Mouse (Mus musculus): ENCODE data around the gene Apol8. TPM values are rescaled to one million over a fixed set of nuclear protein-coding genes. Genes with fewer than 3 reads are reported as not detected.
"Not testable (repeated sequence)": the region's sequence is repeated elsewhere in the genome, so short reads cannot be mapped to it uniquely, and the experiment has no call there.

Apol8 gene
- polyA plus RNA-seq, 1 experiment from 2014 or later, result not detected

DNA sequence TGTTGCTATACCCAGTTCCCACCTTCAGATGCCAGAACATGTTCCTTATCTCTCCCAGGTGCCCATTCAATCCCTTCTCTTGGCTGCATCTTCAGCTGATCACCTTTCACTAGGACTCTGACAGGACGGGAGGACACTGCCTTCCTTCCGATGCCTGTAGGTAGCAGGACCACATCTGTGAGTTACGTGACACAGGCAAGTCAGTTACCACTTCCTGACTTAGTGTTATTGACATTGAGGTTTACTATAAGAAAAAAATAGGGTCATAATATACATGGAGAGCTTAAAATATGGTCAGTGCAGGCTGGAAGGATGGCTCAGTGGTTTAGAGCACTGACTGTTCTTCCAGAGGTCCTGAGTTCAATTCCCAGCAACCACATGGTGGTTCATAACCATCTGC is 35.3 kb downstream of the Apol8 start:
- no CpG with 5 or more reads among the region's 3 CpGs for WGBS
- not testable (repeated sequence) for H3K9ac ChIP-seq; H3K36me3 ChIP-seq (ENCODE audit: insufficient read depth); H3K27me3 ChIP-seq (ENCODE audit: insufficient read depth, low read length); H3K4me1 ChIP-seq (ENCODE audit: insufficient read depth); DNase-seq; H3K9me3 ChIP-seq (ENCODE audit: low read depth, low read length); H3K27ac ChIP-seq (ENCODE audit: low read depth); H3K4me2 ChIP-seq; H3K4me3 ChIP-seq (ENCODE audit: low read depth, low read length); ATAC-seq (ENCODE audit: insufficient read depth)

DNA sequence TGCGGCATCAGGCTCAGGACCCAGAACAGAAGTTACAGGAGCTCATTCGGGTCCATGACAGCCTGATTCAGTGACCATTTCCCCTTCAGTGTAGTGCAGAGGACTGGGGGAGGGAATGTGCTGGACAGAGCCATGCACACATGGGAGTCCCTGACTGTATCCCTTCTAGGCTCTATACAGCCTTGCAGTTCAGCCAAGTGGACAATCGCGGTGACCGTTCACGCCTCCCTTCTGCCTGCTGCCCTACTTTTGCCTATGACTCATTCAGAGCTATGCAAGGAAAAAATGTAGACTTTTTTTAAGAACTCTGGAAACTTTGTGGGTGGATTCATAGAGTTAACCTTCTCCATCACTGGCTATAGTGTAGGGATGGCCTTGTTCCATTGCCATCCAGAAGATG is 38.6 kb downstream of the Apol8 start:
- H3K9me3 ChIP-seq (ENCODE audit: low read depth, low read length); H3K27me3 ChIP-seq (ENCODE audit: insufficient read depth, low read length); H3K9ac ChIP-seq; H3K4me3 ChIP-seq (ENCODE audit: low read depth, low read length); H3K4me2 ChIP-seq; H3K27ac ChIP-seq (ENCODE audit: low read depth); ATAC-seq (ENCODE audit: insufficient read depth); H3K4me1 ChIP-seq (ENCODE audit: insufficient read depth); H3K36me3 ChIP-seq (ENCODE audit: insufficient read depth): not testable (repeated sequence)
- peak; percentile 4 for DNase-seq
- 58% methylated on average over 2 of the region's 6 CpGs for WGBS

DNA sequence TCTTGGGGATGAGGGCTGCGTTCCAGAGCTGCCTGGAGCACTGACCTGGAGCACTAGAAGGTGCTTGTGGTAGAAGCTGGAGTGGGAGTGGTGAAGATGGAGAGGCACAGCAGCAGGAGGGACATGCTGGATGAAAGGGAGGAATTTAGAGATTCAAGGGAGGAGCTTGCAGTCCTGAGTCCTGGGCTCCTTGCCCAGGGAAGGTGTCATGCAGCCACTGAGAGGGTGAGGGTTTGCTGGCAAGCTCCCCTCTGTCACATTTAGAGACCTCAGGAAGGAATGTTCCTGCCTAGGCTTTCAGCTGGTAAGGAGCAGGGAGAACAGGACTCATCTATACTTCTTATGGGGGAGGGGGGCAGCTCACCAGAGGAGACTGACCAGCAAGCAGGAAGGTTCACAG is 47.9 kb downstream of the Apol8 start:
- H3K27ac ChIP-seq (ENCODE audit: low read depth); H3K27me3 ChIP-seq (ENCODE audit: insufficient read depth, low read length); H3K4me1 ChIP-seq (ENCODE audit: insufficient read depth); H3K9me3 ChIP-seq (ENCODE audit: low read depth, low read length); H3K4me2 ChIP-seq; H3K9ac ChIP-seq; H3K36me3 ChIP-seq (ENCODE audit: insufficient read depth); H3K4me3 ChIP-seq (ENCODE audit: low read depth, low read length): not testable (repeated sequence)
- 0 out of 2 replicates have a peak, but pooled peaks have one; percentile 17 for ATAC-seq (ENCODE audit: insufficient read depth)
- WGBS, result 71% methylated on average over 1 of the region's 1 CpGs
- peak; percentile 2 for DNase-seq

DNA sequence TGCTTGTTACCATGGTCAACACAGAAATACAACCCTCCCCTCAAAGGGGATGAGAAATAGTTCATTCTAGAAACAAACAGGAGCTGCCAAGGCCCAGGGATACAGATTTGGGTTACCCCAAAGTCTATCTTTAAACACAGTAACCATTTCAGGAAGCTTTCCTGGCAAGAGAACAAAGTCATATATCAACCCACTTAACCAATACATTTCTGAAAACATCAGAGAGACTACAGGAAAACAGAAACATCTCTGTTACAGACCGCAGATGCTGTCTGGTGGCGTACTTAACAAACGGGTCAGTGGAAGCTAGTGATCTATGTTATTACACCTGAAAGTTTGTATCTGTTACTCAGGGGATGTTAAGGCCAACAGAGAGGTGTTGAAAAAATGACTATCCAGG is 51.5 kb downstream of the Apol8 start:
- not testable (repeated sequence) for H3K4me2 ChIP-seq; ATAC-seq (ENCODE audit: insufficient read depth)
- WGBS, result 71% methylated on average over 3 of the region's 3 CpGs

DNA sequence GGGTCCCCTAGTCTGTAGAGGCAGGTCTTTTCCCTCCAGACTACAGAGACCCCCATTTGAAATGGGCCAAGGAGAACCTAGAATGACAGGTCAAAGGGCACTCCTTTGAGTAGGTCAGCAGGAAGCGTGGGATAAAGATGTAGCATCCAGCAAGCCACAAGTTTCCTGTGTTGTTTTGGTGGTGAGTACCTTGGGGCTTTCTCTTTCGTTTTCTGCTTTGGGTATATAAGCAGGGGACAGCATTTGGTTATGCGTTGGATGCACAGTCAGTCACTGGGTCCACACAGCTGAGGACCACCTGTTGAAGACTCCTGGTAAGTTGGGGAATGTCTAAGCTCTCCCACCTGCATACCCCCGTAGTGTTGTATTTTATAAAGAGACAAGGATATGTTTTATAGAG is 58.1 kb downstream of the Apol8 start, which contains the start of gene Apol7e:
TSS of gene Apol7e (plus strand) at position 202 of the 400 bp plus-strand sequence.
- ATAC-seq (ENCODE audit: insufficient read depth), result not testable (repeated sequence)
- 75% methylated on average over 4 of the region's 4 CpGs for WGBS

More for the DNA sequence above, 51.5 kb downstream of the Apol8 start:
- not testable (repeated sequence) for DNase-seq; H3K4me1 ChIP-seq (ENCODE audit: insufficient read depth); H3K27ac ChIP-seq (ENCODE audit: low read depth); H3K9me3 ChIP-seq (ENCODE audit: low read depth, low read length); H3K4me3 ChIP-seq (ENCODE audit: low read depth, low read length); H3K27me3 ChIP-seq (ENCODE audit: insufficient read depth, low read length); H3K36me3 ChIP-seq (ENCODE audit: insufficient read depth); H3K9ac ChIP-seq

More for the DNA sequence above, 58.1 kb downstream of the Apol8 start, which contains the start of gene Apol7e:
- not testable (repeated sequence) for H3K36me3 ChIP-seq (ENCODE audit: insufficient read depth); H3K4me1 ChIP-seq (ENCODE audit: insufficient read depth); H3K9ac ChIP-seq; DNase-seq; H3K27me3 ChIP-seq (ENCODE audit: insufficient read depth, low read length); H3K27ac ChIP-seq (ENCODE audit: low read depth); H3K4me3 ChIP-seq (ENCODE audit: low read depth, low read length); H3K4me2 ChIP-seq; H3K9me3 ChIP-seq (ENCODE audit: low read depth, low read length)

Other genes starting within 250 kb of the Apol8 start
- gene Apol11a, start 248.7 kb downstream of the Apol8 start, polyA plus RNA-seq (2014; fragmentation: Nextera tagmentation; extraction: Ambion mirVana), result not detected in 2 replicates
- not detected in 2 replicates for gene Apol7c, start 223.7 kb downstream of the Apol8 start, polyA plus RNA-seq (2014; fragmentation: Nextera tagmentation; extraction: Ambion mirVana)
- not detected in 2 replicates for gene 1700025B11Rik, start 195.1 kb downstream of the Apol8 start, polyA plus RNA-seq (2014; fragmentation: Nextera tagmentation; extraction: Ambion mirVana)
- gene Apol10b, start 160.9 kb downstream of the Apol8 start, polyA plus RNA-seq (2014; fragmentation: Nextera tagmentation; extraction: Ambion mirVana), result 0.08 TPM in 1 of 2 replicates, not detected in the other
- not detected in 2 replicates for gene Gm36245, start 157.7 kb downstream of the Apol8 start, polyA plus RNA-seq (2014; fragmentation: Nextera tagmentation; extraction: Ambion mirVana)
- gene Apol11b, start 113.7 kb downstream of the Apol8 start, polyA plus RNA-seq (2014; fragmentation: Nextera tagmentation; extraction: Ambion mirVana), result 0.09 TPM in 1 of 2 replicates, not detected in the other
- gene Apol7e, start 58.1 kb downstream of the Apol8 start, polyA plus RNA-seq (2014; fragmentation: Nextera tagmentation; extraction: Ambion mirVana), result not detected in 2 replicates
- not detected in 2 replicates for gene Apol9b, start 28.0 kb downstream of the Apol8 start, polyA plus RNA-seq (2014; fragmentation: Nextera tagmentation; extraction: Ambion mirVana)
- gene Myh9, start 85.2 kb upstream of the Apol8 start, polyA plus RNA-seq (2014; fragmentation: Nextera tagmentation; extraction: Ambion mirVana), result 86.6 and 87.5 TPM in 2 replicates
- gene Txn2, start 172.0 kb upstream of the Apol8 start, polyA plus RNA-seq (2014; fragmentation: Nextera tagmentation; extraction: Ambion mirVana), result 209 and 227 TPM in 2 replicates
- gene Foxred2, start 199.7 kb upstream of the Apol8 start, polyA plus RNA-seq (2014; fragmentation: Nextera tagmentation; extraction: Ambion mirVana), result 5.4 and 5.7 TPM in 2 replicates
- gene Eif3d, start 213.8 kb upstream of the Apol8 start, polyA plus RNA-seq (2014; fragmentation: Nextera tagmentation; extraction: Ambion mirVana), result 212 and 239 TPM in 2 replicates

Measured in lung, embryonic 14.5 days (tissue).